Mouse (Mus musculus): ENCODE data around the gene Nvl. TPM values are rescaled to one million over a fixed set of nuclear protein-coding genes. Genes with fewer than 3 reads are reported as not detected.

Nvl gene
- 8.2 TPM for polyA plus RNA-seq (2012; fragmentation: generic; extraction: Trizol)
- long read RNA-seq, experiment 1, full-length matches to known transcripts = 9 of 26 reads
- long read RNA-seq, experiment 1, partial matches to known transcripts = 7 of 26 reads
- long read RNA-seq, experiment 1, other reads (novel, unspliced or antisense) = 10 of 26 reads
- long read RNA-seq, experiment 2, full-length matches to known transcripts = 57 of 112 reads
- long read RNA-seq, experiment 2, partial matches to known transcripts = 39 of 112 reads
- long read RNA-seq, experiment 2, other reads (novel, unspliced or antisense) = 16 of 112 reads

- peaks cover 30% of the 10 kb centered on the region for H3K36me3 ChIP-seq (ENCODE audit: control insufficient read depth, insufficient read depth)
- H3K79me2 ChIP-seq (ENCODE audit: control insufficient read depth, insufficient read depth) = peaks cover 53% of the 10 kb centered on the region
- TF ChIP-seq FOSL1 (IDR thresholded peaks at IDR 0.05; ENCODE audit: insufficient read depth, low read length, poor library complexity, severe bottlenecking) (no peak), MAX (IDR thresholded peaks at IDR 0.05) (peak; percentile 87), USF1 (IDR thresholded peaks at IDR 0.05; ENCODE audit: low read depth) (no peak)
- peak within 1 kb of the TSS; percentile 74 for H3K4me3 ChIP-seq (ENCODE audit: insufficient read depth, poor library complexity, severe bottlenecking)
- H3ac ChIP-seq (ENCODE audit: control insufficient read depth, insufficient read length, low read depth) = peak within 1 kb of the TSS; percentile 91
- no peaks in the 10 kb centered on the region for H3K27me3 ChIP-seq (ENCODE audit: control insufficient read depth, insufficient read depth, insufficient read length)
- H3K79me3 ChIP-seq (ENCODE audit: low read depth) = peaks cover 17% of the 10 kb centered on the region
Observed at GRCm38 (mm10) chr1:181143950-181144836, at the start of gene Nvl, which contains the start of gene Cnih4. Nvl (minus strand) TSS chr1:181144204. Cnih4 (plus strand) TSS chr1:181144693.

- no peaks in the 10 kb centered on the region for H3K27me3 ChIP-seq (ENCODE audit: control insufficient read depth, insufficient read depth, insufficient read length)
- H3K79me2 ChIP-seq (ENCODE audit: control insufficient read depth, insufficient read depth) = peaks cover 29% of the 10 kb centered on the region
- H3ac ChIP-seq (ENCODE audit: control insufficient read depth, insufficient read length, low read depth) = no peak overlapping the region
- peaks cover 88% of the 10 kb centered on the region for H3K36me3 ChIP-seq (ENCODE audit: control insufficient read depth, insufficient read depth)
- H3K79me3 ChIP-seq (ENCODE audit: low read depth) = peaks cover 8% of the 10 kb centered on the region
- no peak for TF ChIP-seq CEBPB (IDR thresholded peaks at IDR 0.05; ENCODE audit: low read depth)
- no peak for TF ChIP-seq MYOD1 (IDR thresholded peaks at IDR 0.05; ENCODE audit: control insufficient read depth, insufficient read length, low read depth)
- no peak for TF ChIP-seq CTCF (IDR thresholded peaks at IDR 0.05; ENCODE audit: control insufficient read depth, insufficient read depth, insufficient read length)
- TF ChIP-seq FOSL1 (IDR thresholded peaks at IDR 0.05; ENCODE audit: insufficient read depth, low read length, poor library complexity, severe bottlenecking) = no peak
- TF ChIP-seq MAX (IDR thresholded peaks at IDR 0.05) = no peak
- no peak for TF ChIP-seq MYOG (IDR thresholded peaks at IDR 0.05; ENCODE audit: control insufficient read depth, extremely low read depth, insufficient read length)
- TF ChIP-seq USF1 (IDR thresholded peaks at IDR 0.05; ENCODE audit: low read depth) = no peak
- H3K4me3 ChIP-seq (ENCODE audit: insufficient read depth, poor library complexity, severe bottlenecking) = no peak overlapping the region
Observed at GRCm38 (mm10) chr1:181188925-181189324, 44.9 kb upstream of the Nvl start.

GRCm38 (mm10) chr1:181170210-181170609, 26.2 kb upstream of the Nvl start:
- Histone ChIP-seq H3ac (ENCODE audit: control insufficient read depth, insufficient read length, low read depth) (no peak overlapping the region), H3K36me3 (ENCODE audit: control insufficient read depth, insufficient read depth) (peaks cover 50% of the 10 kb centered on the region), H3K79me3 (ENCODE audit: low read depth) (no peaks in the 10 kb centered on the region), H3K4me3 (ENCODE audit: insufficient read depth, poor library complexity, severe bottlenecking) (no peak overlapping the region), H3K79me2 (ENCODE audit: control insufficient read depth, insufficient read depth) (no peaks in the 10 kb centered on the region), H3K27me3 (ENCODE audit: control insufficient read depth, insufficient read depth, insufficient read length) (no peaks in the 10 kb centered on the region)
- TF ChIP-seq MYOD1 (IDR thresholded peaks at IDR 0.05; ENCODE audit: control insufficient read depth, insufficient read length, low read depth) (no peak), MAX (IDR thresholded peaks at IDR 0.05) (no peak), USF1 (IDR thresholded peaks at IDR 0.05; ENCODE audit: low read depth) (no peak), MYOG (IDR thresholded peaks at IDR 0.05; ENCODE audit: control insufficient read depth, extremely low read depth, insufficient read length) (no peak), CTCF (IDR thresholded peaks at IDR 0.05; ENCODE audit: control insufficient read depth, insufficient read depth, insufficient read length) (no peak), CEBPB (IDR thresholded peaks at IDR 0.05; ENCODE audit: low read depth) (no peak), FOSL1 (IDR thresholded peaks at IDR 0.05; ENCODE audit: insufficient read depth, low read length, poor library complexity, severe bottlenecking) (no peak)

GRCm38 (mm10) chr1:181168377-181168776, 24.4 kb upstream of the Nvl start:
- H3K79me2 ChIP-seq (ENCODE audit: control insufficient read depth, insufficient read depth) = peaks cover 10% of the 10 kb centered on the region
- H3K4me3 ChIP-seq (ENCODE audit: insufficient read depth, poor library complexity, severe bottlenecking) = no peak overlapping the region
- H3K79me3 ChIP-seq (ENCODE audit: low read depth) = peaks cover 2% of the 10 kb centered on the region
- no peaks in the 10 kb centered on the region for H3K27me3 ChIP-seq (ENCODE audit: control insufficient read depth, insufficient read depth, insufficient read length)
- no peak for TF ChIP-seq CEBPB (IDR thresholded peaks at IDR 0.05; ENCODE audit: low read depth)
- no peak for TF ChIP-seq MYOG (IDR thresholded peaks at IDR 0.05; ENCODE audit: control insufficient read depth, extremely low read depth, insufficient read length)
- no peak for TF ChIP-seq USF1 (IDR thresholded peaks at IDR 0.05; ENCODE audit: low read depth)
- no peak for TF ChIP-seq MAX (IDR thresholded peaks at IDR 0.05)
- TF ChIP-seq MYOD1 (IDR thresholded peaks at IDR 0.05; ENCODE audit: control insufficient read depth, insufficient read length, low read depth) = no peak
- no peak for TF ChIP-seq CTCF (IDR thresholded peaks at IDR 0.05; ENCODE audit: control insufficient read depth, insufficient read depth, insufficient read length)
- TF ChIP-seq FOSL1 (IDR thresholded peaks at IDR 0.05; ENCODE audit: insufficient read depth, low read length, poor library complexity, severe bottlenecking) = no peak
- H3ac ChIP-seq (ENCODE audit: control insufficient read depth, insufficient read length, low read depth) = no peak overlapping the region
- peaks cover 52% of the 10 kb centered on the region for H3K36me3 ChIP-seq (ENCODE audit: control insufficient read depth, insufficient read depth)

- TF ChIP-seq CEBPB (IDR thresholded peaks at IDR 0.05; ENCODE audit: low read depth) (no peak), MAX (IDR thresholded peaks at IDR 0.05) (no peak), MYOG (IDR thresholded peaks at IDR 0.05; ENCODE audit: control insufficient read depth, extremely low read depth, insufficient read length) (no peak), FOSL1 (IDR thresholded peaks at IDR 0.05; ENCODE audit: insufficient read depth, low read length, poor library complexity, severe bottlenecking) (no peak), USF1 (IDR thresholded peaks at IDR 0.05; ENCODE audit: low read depth) (no peak), CTCF (IDR thresholded peaks at IDR 0.05; ENCODE audit: control insufficient read depth, insufficient read depth, insufficient read length) (no peak), MYOD1 (IDR thresholded peaks at IDR 0.05; ENCODE audit: control insufficient read depth, insufficient read length, low read depth) (no peak)
- Histone ChIP-seq H3K79me3 (ENCODE audit: low read depth) (peaks cover 2% of the 10 kb centered on the region), H3K79me2 (ENCODE audit: control insufficient read depth, insufficient read depth) (peaks cover 14% of the 10 kb centered on the region), H3K4me3 (ENCODE audit: insufficient read depth, poor library complexity, severe bottlenecking) (no peak overlapping the region), H3ac (ENCODE audit: control insufficient read depth, insufficient read length, low read depth) (no peak overlapping the region), H3K36me3 (ENCODE audit: control insufficient read depth, insufficient read depth) (peaks cover 57% of the 10 kb centered on the region), H3K27me3 (ENCODE audit: control insufficient read depth, insufficient read depth, insufficient read length) (no peaks in the 10 kb centered on the region)
Observed at GRCm38 (mm10) chr1:181167816-181168215, 23.8 kb upstream of the Nvl start.

All from C2C12 (cell line).